ENCODE assay signal across 14 mouse cellular contexts in the genomic region with DNA sequence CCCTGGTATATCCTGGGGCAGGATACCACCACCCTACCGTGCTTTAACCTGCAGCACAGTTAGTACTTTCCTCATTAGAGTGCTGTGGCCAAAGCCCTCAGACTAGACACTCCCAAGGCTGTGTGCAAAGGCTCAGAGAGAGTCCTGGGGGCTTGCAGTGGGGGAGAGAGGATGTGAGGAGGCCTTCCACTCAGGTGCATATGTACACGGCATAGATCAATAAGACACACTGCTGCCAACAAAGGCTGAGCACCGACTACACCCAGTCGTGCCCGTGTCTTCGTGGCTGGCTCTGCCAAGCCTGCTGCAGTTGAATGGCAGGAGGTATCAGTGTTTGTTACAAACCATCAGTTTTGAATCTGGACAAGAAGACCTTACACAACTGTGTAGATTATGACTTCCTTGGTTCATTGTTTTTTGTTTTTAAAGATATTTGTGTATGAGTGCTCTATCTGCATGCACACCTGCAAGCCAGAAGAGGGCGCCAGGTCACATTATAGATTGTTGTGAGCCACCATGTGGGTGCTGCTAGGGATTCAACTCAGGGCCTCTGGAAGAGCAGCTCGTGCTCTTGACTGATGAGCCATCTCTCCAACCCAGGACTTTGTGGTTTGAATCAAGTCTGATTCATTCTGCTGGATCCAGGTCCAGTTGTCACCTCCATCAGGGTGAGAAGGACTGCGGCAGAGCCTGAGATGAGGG. TPM values are rescaled to one million over a fixed set of nuclear protein-coding genes. Genes with fewer than 3 reads are reported as not detected.
DNase-seq lines count a peak whose midpoint lies in the region; ATAC-seq and TF ChIP-seq lines count a peak whose summit lies in the region.
"Had no signal": no experiment of that assay in that cellular context is flagged by ENCODE, and none has a peak within 500 bp of the region (broad histone marks: within the 10 kb centered on the region; RNA-seq: fewer than 3 reads in every experiment).

No protein-coding gene starts in this region.

- no peaks in the 10 kb centered on the region for H3K27me3 ChIP-seq in cerebellum, adult 2 months (ENCODE audit: control insufficient read depth, insufficient read depth, low read length)
- peaks cover 4% of the 10 kb centered on the region for H3K27me3 ChIP-seq in hindbrain, embryonic 10.5 days (ENCODE audit: insufficient read depth, poor library complexity, severe bottlenecking)
- H3K27me3 ChIP-seq in hindbrain, embryonic 16.5 days (replicated peaks; ENCODE audit: control insufficient read depth, insufficient read depth, low read length): no peaks in the 10 kb centered on the region
- no peaks in the 10 kb centered on the region for H3K27me3 ChIP-seq in CH12.LX (replicated peaks)
- H3K27me3 ChIP-seq: forebrain, embryonic 13.5 days; limb, embryonic 13.5 days had no signal

- TF ChIP-seq RAD21 in CH12.LX (IDR thresholded peaks at IDR 0.05; ENCODE audit: low read depth, low read length): peak; percentile 44

- no peak overlapping the region for H3K9ac ChIP-seq in hindbrain, embryonic 16.5 days (ENCODE audit: low read depth, low read length)
- no peak overlapping the region for H3K9ac ChIP-seq in CH12.LX (ENCODE audit: insufficient read depth, low read depth)
- H3K9ac ChIP-seq: forebrain, embryonic 13.5 days; limb, embryonic 13.5 days had no signal

- 59% methylated on average over 9 of the region's 9 CpGs for WGBS in cerebellum, adult 2 months
- 85% methylated on average over 9 of the region's 9 CpGs for WGBS in hindbrain, embryonic 10.5 days
- WGBS in hindbrain, embryonic 16.5 days: 86% methylated on average over 9 of the region's 9 CpGs

- no peak overlapping the region for H3K4me3 ChIP-seq in cerebellum, adult 2 months (replicated peaks; ENCODE audit: insufficient read depth, low read depth, low read length)
- no peak overlapping the region for H3K4me3 ChIP-seq in hindbrain, embryonic 10.5 days
- no peak overlapping the region for H3K4me3 ChIP-seq in hindbrain, embryonic 16.5 days (ENCODE audit: low read length)
- no peak overlapping the region for H3K4me3 ChIP-seq in CH12.LX (replicated peaks in 1 of 3; ENCODE audit: low read depth in 2 of 3, low read length in 2 of 3, poor library complexity in 1 of 3)
- H3K4me3 ChIP-seq: forebrain, embryonic 13.5 days; limb, embryonic 13.5 days had no signal

- TF ChIP-seq POLR2A in cerebellum, adult 2 months (IDR thresholded peaks at IDR 0.05; ENCODE audit: borderline replicate concordance, insufficient read depth, low read length): no peak
- no peak for TF ChIP-seq POLR2A in CH12.LX (IDR thresholded peaks at IDR 0.05; ENCODE audit: low read depth, low read length)

- peaks cover 73% of the 10 kb centered on the region for H3K4me1 ChIP-seq in cerebellum, adult 2 months (ENCODE audit: control insufficient read depth, insufficient read depth, low read length)
- H3K4me1 ChIP-seq in hindbrain, embryonic 10.5 days (replicated peaks): peaks cover 77% of the 10 kb centered on the region
- peaks cover 24% of the 10 kb centered on the region for H3K4me1 ChIP-seq in hindbrain, embryonic 16.5 days (ENCODE audit: control insufficient read depth, insufficient read depth, low read depth, low read length)
- H3K4me1 ChIP-seq in CH12.LX (ENCODE audit: control insufficient read depth in 1 of 2, insufficient read depth in 2 of 2): peaks cover 11 to 73% of the 10 kb centered on the region in 2 experiments

- H3K27ac ChIP-seq in cerebellum, adult 2 months (ENCODE audit: insufficient read depth, low read length): peak overlapping the region; percentile 29; the same call in 1 of the 2 replicates
- peak overlapping the region; percentile 71; the same call in 1 of the 2 replicates for H3K27ac ChIP-seq in hindbrain, embryonic 10.5 days
- H3K27ac ChIP-seq in hindbrain, embryonic 16.5 days (ENCODE audit: low read depth, low read length): no peak overlapping the region
- H3K27ac ChIP-seq in CH12.LX (ENCODE audit: insufficient read depth, low read depth): no peak overlapping the region
- H3K27ac ChIP-seq: limb, embryonic 13.5 days had no signal

- no peak for DNase-seq in cerebellum, adult 2 months
- DNase-seq in cerebellum, adult 11-12 months: no peak
- no peak for DNase-seq in hindbrain, embryonic 10.5 days (ENCODE audit: low spot score)
- DNase-seq in CH12.LX (ENCODE audit: extremely low read depth): peak; percentile 34
- peak; percentile 38 for DNase-seq in induced T-regulatory cell, adult 2 months (ENCODE audit: low read depth)
- no peak for DNase-seq in adrenal gland, adult 2 months
- DNase-seq in left cerebral cortex, postnatal 14 days (ENCODE audit: low spot score in 2 of 2): no peak
- DNase-seq: midbrain, embryonic 14.5 days had no signal

- H3K9me3 ChIP-seq in hindbrain, embryonic 10.5 days: no peaks in the 10 kb centered on the region
- H3K9me3 ChIP-seq in hindbrain, embryonic 16.5 days (ENCODE audit: control insufficient read depth, low read length): no peaks in the 10 kb centered on the region
- no peaks in the 10 kb centered on the region for H3K9me3 ChIP-seq in CH12.LX (replicated peaks; ENCODE audit: low read length)
- H3K9me3 ChIP-seq: forebrain, embryonic 13.5 days; limb, embryonic 13.5 days had no signal

- ATAC-seq in hindbrain, embryonic 16.5 days: no peak
- ATAC-seq: activated CD4-positive, CD25-positive, alpha-beta regulatory T cell, adult 4 months; forebrain, embryonic 13.5 days had no signal

- TF ChIP-seq CTCF in cerebellum, adult 2 months (IDR thresholded peaks at IDR 0.05; ENCODE audit: borderline replicate concordance, insufficient read depth, low read depth, low read length): peak; percentile 52; the same call in 1 of the 2 replicates
- TF ChIP-seq CTCF in CH12.LX (conservative IDR thresholded peaks at IDR 0.05 in 1 of 2, IDR thresholded peaks at IDR 0.05 in 1 of 2; ENCODE audit: low read depth in 2 of 2, low read length in 2 of 2): peak in 1 of 2 experiments; percentile 65; a peak in 3 of 4 replicates

- H3K4me2 ChIP-seq in hindbrain, embryonic 16.5 days (ENCODE audit: low read length): no peak overlapping the region
- H3K4me2 ChIP-seq in CH12.LX (ENCODE audit: insufficient read depth, low read depth, poor library complexity, severe bottlenecking): no peak overlapping the region
- H3K4me2 ChIP-seq: forebrain, embryonic 13.5 days; limb, embryonic 13.5 days had no signal

- intact Hi-C loops in left cerebral cortex, postnatal 14 days (cut with DNase I): loop anchor here (5.0 kb wide), 1 partner anchor 38 kb away; no protein-coding TSS in a partner anchor

- peaks cover 32% of the 10 kb centered on the region for H3K36me3 ChIP-seq in hindbrain, embryonic 10.5 days
- peaks cover 6% of the 10 kb centered on the region for H3K36me3 ChIP-seq in hindbrain, embryonic 16.5 days (ENCODE audit: control insufficient read depth, insufficient read depth, low read length)
- peaks cover 4 to 74% of the 10 kb centered on the region in 2 experiments for H3K36me3 ChIP-seq in CH12.LX (replicated peaks in 1 of 2; ENCODE audit: control insufficient read depth in 1 of 2, insufficient read depth in 1 of 2, low read length in 1 of 2)
- H3K36me3 ChIP-seq: limb, embryonic 13.5 days had no signal

- TF ChIP-seq EP300 in CH12.LX (IDR thresholded peaks at IDR 0.05; ENCODE audit: low read length): no peak

- dilution Hi-C loops in CH12.LX (cut with MboI; ENCODE audit: extremely low pct_ligation_motif_present, extremely low pct_unique_long_range_greater_than_20kb, low sequenced_read_pairs): no loop called here

- in situ Hi-C loops in CH12.LX (cut with MboI; ENCODE audit: low pct_ligation_motif_present, low pct_unique_long_range_greater_than_20kb, low sequenced_read_pairs): no loop called here

- H3K79me2 ChIP-seq in CH12.LX (replicated peaks; ENCODE audit: control insufficient read depth, extremely low read depth, insufficient read depth, poor library complexity, severe bottlenecking): no peaks in the 10 kb centered on the region

RNA-seq across cellular contexts. Expression of gene Gpr153, which starts 9.0 kb away (rescaled TPM):
- 29.9 and 31.4 TPM in 2 replicates for polyA plus RNA-seq in cerebellum, adult 2 months (2012; rRNA removed)
- 7.0 and 7.9 TPM in 2 replicates for polyA plus RNA-seq in hindbrain, embryonic 10.5 days (2016; fragmentation: Nextera tagmentation; extraction: Ambion mirVana)
- 15.5 and 16.4 TPM in 2 replicates for polyA plus RNA-seq in hindbrain, embryonic 16.5 days (2015; fragmentation: Nextera tagmentation; extraction: Ambion mirVana)
- total RNA-seq in CH12.LX (2012; rRNA removed) (0.21 and 0.30 TPM in 2 replicates), CH12.LX (2014; rRNA removed) (0.61 and 0.70 TPM in 2 replicates)
- 1.4 and 1.8 TPM in 2 replicates for polyA plus RNA-seq in CH12.LX (2012; ENCODE audit: insufficient read length, low read depth)
- 1 to 10 TPM; 3.5 to 8.3 TPM for total RNA-seq in adrenal gland, adult 2 months (2021)
- polyA plus RNA-seq in adrenal gland, adult 2 months (2012; rRNA removed): 16.6 and 22.4 TPM in 2 replicates
- 10 to 100 TPM; 31.2 to 31.6 TPM for total RNA-seq in left cerebral cortex, postnatal 14 days (2021)
- total RNA-seq: hematopoietic stem cell, adult 5-6 weeks had no signal
- polyA plus RNA-seq: activated CD4-positive, CD25-positive, alpha-beta regulatory T cell, adult 4 months had no signal

RNA-seq across cellular contexts. Expression of gene Hes3, which starts 26.4 kb away (rescaled TPM):
- polyA plus RNA-seq in cerebellum, adult 2 months (2012; rRNA removed): 55.1 and 62.7 TPM in 2 replicates
- polyA plus RNA-seq in hindbrain, embryonic 10.5 days (2016; fragmentation: Nextera tagmentation; extraction: Ambion mirVana): 9.2 and 17.3 TPM in 2 replicates
- 0.11 and 0.50 TPM in 2 replicates for polyA plus RNA-seq in hindbrain, embryonic 16.5 days (2015; fragmentation: Nextera tagmentation; extraction: Ambion mirVana)
- total RNA-seq in CH12.LX (2012; rRNA removed) (0.13 and 0.21 TPM in 2 replicates), CH12.LX (2014; rRNA removed) (not detected in 2 replicates)
- 0.17 TPM in 1 of 2 replicates, not detected in the other for polyA plus RNA-seq in CH12.LX (2012; ENCODE audit: insufficient read length, low read depth)
- not detected for total RNA-seq in adrenal gland, adult 2 months (2021)
- 0.30 TPM in 1 of 2 replicates, not detected in the other for polyA plus RNA-seq in adrenal gland, adult 2 months (2012; rRNA removed)
- under 1 TPM; 0.20 to 0.42 TPM for total RNA-seq in left cerebral cortex, postnatal 14 days (2021)
- total RNA-seq: hematopoietic stem cell, adult 5-6 weeks had no signal
- polyA plus RNA-seq: activated CD4-positive, CD25-positive, alpha-beta regulatory T cell, adult 4 months; forebrain, embryonic 13.5 days; large intestine, adult 2 months; limb, embryonic 13.5 days had no signal

RNA-seq across cellular contexts. Expression of gene Icmt, which starts 32.0 kb away (rescaled TPM):
- polyA plus RNA-seq in cerebellum, adult 2 months (2012; rRNA removed): 160 and 188 TPM in 2 replicates
- polyA plus RNA-seq in hindbrain, embryonic 10.5 days (2016; fragmentation: Nextera tagmentation; extraction: Ambion mirVana): 22.3 and 29.1 TPM in 2 replicates
- polyA plus RNA-seq in hindbrain, embryonic 16.5 days (2015; fragmentation: Nextera tagmentation; extraction: Ambion mirVana): 17.2 and 22.2 TPM in 2 replicates
- total RNA-seq in CH12.LX (2012; rRNA removed): 21.5 and 27.4 TPM in 2 replicates
- 17.8 and 18.5 TPM in 2 replicates for total RNA-seq in CH12.LX (2014; rRNA removed)
- 24.2 and 29.8 TPM in 2 replicates for polyA plus RNA-seq in CH12.LX (2012; ENCODE audit: insufficient read length, low read depth)
- 10 to 100 TPM; 34.6 to 49.1 TPM for total RNA-seq in adrenal gland, adult 2 months (2021)
- polyA plus RNA-seq in adrenal gland, adult 2 months (2012; rRNA removed): 39.5 and 48.3 TPM in 2 replicates
- 10 to 100 TPM; 43.1 to 45.0 TPM for total RNA-seq in left cerebral cortex, postnatal 14 days (2021)

RNA-seq across cellular contexts. Expression of gene Rnf207, which starts 53.8 kb away (rescaled TPM):
- polyA plus RNA-seq in cerebellum, adult 2 months (2012; rRNA removed): 7.2 and 11.8 TPM in 2 replicates
- 3.0 and 3.3 TPM in 2 replicates for polyA plus RNA-seq in hindbrain, embryonic 10.5 days (2016; fragmentation: Nextera tagmentation; extraction: Ambion mirVana)
- 9.0 and 10.6 TPM in 2 replicates for polyA plus RNA-seq in hindbrain, embryonic 16.5 days (2015; fragmentation: Nextera tagmentation; extraction: Ambion mirVana)
- total RNA-seq in CH12.LX (2012; rRNA removed): 0.21 and 0.51 TPM in 2 replicates
- total RNA-seq in CH12.LX (2014; rRNA removed): not detected in 2 replicates
- not detected in 2 replicates for polyA plus RNA-seq in CH12.LX (2012; ENCODE audit: insufficient read length, low read depth)
- 1 to 10 TPM in 1 of 2 experiments, under 1 TPM in 1; 0.84 to 1.1 TPM for total RNA-seq in adrenal gland, adult 2 months (2021)
- polyA plus RNA-seq in adrenal gland, adult 2 months (2012; rRNA removed): 0.26 and 0.67 TPM in 2 replicates
- total RNA-seq in left cerebral cortex, postnatal 14 days (2021): 1 to 10 TPM; 5.3 to 7.4 TPM
- polyA plus RNA-seq: activated CD4-positive, CD25-positive, alpha-beta regulatory T cell, adult 4 months had no signal

Comparison
In these comparisons a context has a peak if more than half of its experiments do, and no peak if none do; other contexts are left out.
1. H3K27ac ChIP-seq: peak in cerebellum, adult 2 months (single experiment) and hindbrain, embryonic 10.5 days (single experiment); none in hindbrain, embryonic 16.5 days (single experiment) and CH12.LX (single experiment).
2. DNase-seq: peak in CH12.LX (single experiment) and induced T-regulatory cell, adult 2 months (single experiment); none in cerebellum, adult 2 months (0 of 2), cerebellum, adult 11-12 months (single experiment), hindbrain, embryonic 10.5 days (single experiment), adrenal gland, adult 2 months (single experiment) and left cerebral cortex, postnatal 14 days (0 of 2).